Mouse (Mus musculus): Measurements from ENCODE around the gene Gm572. TPM values are rescaled to one million over a fixed set of nuclear protein-coding genes. Genes with fewer than 3 reads are reported as not detected.

Gene Gm572
- polyA plus RNA-seq, 1 experiment from 2014 or later: not detected

DNA sequence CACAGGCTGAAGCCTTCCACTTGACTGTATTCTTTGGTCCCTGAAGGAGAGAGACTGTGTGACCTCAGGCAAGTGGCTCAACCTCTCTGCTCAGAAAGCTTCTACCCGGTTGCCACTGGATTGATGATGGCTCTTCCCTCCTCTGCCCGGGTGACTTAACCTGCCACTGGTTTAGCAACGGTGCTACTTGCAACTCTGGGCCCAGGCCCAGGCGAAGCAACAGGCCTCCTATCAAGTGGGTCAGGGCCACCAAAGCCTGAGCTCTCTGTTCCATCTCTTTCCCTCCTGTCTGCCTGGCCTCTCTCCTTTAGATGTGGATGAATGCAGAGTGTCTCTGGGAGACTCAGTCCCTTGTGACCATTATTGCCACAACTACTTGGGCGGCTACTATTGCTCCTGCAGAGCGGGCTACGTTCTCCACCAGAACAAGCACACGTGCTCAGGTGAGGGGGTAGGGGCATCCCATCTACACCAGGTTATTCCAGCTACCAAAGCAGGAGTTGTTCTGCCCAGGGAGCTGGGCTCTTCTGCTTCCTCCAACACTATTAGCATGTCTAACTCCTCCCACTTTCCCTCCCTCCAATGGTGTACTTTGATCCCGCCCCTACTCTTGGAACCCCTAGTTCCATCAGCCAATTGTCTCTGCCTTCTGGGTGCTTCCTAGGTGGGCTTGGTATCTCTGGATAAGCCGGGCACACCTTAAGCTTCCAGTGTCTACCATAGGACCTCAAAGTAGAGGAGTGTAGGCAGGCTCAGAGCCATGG is 39.6 kb upstream of the Gm572 start:
- no peak overlapping the region for H3K9ac ChIP-seq (ENCODE audit: low read depth, low read length)
- H3K4me3 ChIP-seq (ENCODE audit: low read depth, low read length): no peak overlapping the region
- no peaks in the 10 kb centered on the region for H3K27me3 ChIP-seq (ENCODE audit: control insufficient read depth, insufficient read depth, low read depth, low read length)
- ATAC-seq: no peak
- H3K27ac ChIP-seq (ENCODE audit: low read length): no peak overlapping the region
- no peak overlapping the region for H3K4me2 ChIP-seq (ENCODE audit: low read length)
- H3K4me1 ChIP-seq (ENCODE audit: control insufficient read depth, insufficient read depth, low read length): no peaks in the 10 kb centered on the region
- no peaks in the 10 kb centered on the region for H3K9me3 ChIP-seq (replicated peaks; ENCODE audit: control insufficient read depth, low read length, poor library complexity, severe bottlenecking)
- 76% methylated on average over 10 of the region's 10 CpGs for WGBS
- no peaks in the 10 kb centered on the region for H3K36me3 ChIP-seq (ENCODE audit: control insufficient read depth, insufficient read depth, low read length)

DNA sequence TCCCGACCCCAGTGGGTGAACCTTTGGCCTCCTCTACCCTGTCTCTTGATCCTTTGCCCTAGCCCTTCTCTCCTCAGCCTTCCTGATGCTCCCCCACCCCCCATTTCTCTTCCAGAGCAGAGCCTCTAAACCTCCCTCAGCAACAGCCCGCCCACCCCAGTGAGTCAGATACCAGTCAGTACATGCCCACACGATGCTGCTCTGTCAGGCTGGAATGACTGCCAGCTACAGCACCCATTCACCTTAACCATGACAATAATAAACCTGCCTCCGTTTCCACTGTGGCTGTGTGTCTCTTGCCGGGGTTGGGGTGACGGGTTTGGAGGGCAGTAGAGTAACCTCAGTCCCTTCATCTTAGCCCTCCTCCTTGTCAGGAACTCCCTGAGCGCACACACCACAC is 39.0 kb upstream of the Gm572 start:
- no peak overlapping the region for H3K9ac ChIP-seq (ENCODE audit: low read depth, low read length)
- H3K9me3 ChIP-seq (replicated peaks; ENCODE audit: control insufficient read depth, low read length, poor library complexity, severe bottlenecking): no peaks in the 10 kb centered on the region
- H3K27ac ChIP-seq (ENCODE audit: low read length): no peak overlapping the region
- no peaks in the 10 kb centered on the region for H3K36me3 ChIP-seq (ENCODE audit: control insufficient read depth, insufficient read depth, low read length)
- 85% methylated on average over 7 of the region's 7 CpGs for WGBS
- no peaks in the 10 kb centered on the region for H3K27me3 ChIP-seq (ENCODE audit: control insufficient read depth, insufficient read depth, low read depth, low read length)
- H3K4me3 ChIP-seq (ENCODE audit: low read depth, low read length): no peak overlapping the region
- no peak for ATAC-seq
- no peaks in the 10 kb centered on the region for H3K4me1 ChIP-seq (ENCODE audit: control insufficient read depth, insufficient read depth, low read length)
- no peak overlapping the region for H3K4me2 ChIP-seq (ENCODE audit: low read length)

DNA sequence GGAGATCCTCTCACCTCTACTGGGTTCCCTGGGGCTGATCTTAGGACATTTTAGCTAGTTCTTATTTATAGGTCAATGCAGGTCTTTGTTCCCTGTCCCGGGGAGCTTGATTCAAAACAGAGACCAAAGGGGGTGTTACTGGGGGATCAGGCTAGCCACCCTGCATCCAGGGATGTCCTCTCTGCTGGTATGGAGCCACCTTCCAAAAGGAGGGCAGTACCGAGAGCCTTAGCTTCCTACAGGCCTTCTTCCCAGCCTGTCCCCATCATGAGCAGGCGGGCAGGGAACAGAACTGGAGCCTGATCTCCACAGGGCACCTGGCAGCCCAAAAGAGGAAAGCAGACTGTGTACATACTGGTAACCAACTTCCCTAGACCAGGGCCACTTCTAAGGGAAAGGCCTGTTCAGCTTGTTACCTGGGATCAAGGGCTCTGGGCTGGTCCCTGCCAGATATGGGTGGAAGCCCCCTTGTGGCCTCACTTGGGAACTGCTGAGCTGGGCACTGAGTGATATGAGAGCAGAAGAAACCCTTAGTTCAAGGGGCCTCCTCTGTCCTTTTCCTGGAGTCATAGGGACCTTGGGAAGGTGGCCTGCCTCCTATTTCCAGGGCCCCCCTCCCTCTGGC is 38.5 kb upstream of the Gm572 start:
- no peaks in the 10 kb centered on the region for H3K27me3 ChIP-seq (ENCODE audit: control insufficient read depth, insufficient read depth, low read depth, low read length)
- 85% methylated on average over 3 of the region's 3 CpGs for WGBS
- no peaks in the 10 kb centered on the region for H3K9me3 ChIP-seq (replicated peaks; ENCODE audit: control insufficient read depth, low read length, poor library complexity, severe bottlenecking)
- H3K36me3 ChIP-seq (ENCODE audit: control insufficient read depth, insufficient read depth, low read length): no peaks in the 10 kb centered on the region
- H3K4me3 ChIP-seq (ENCODE audit: low read depth, low read length): no peak overlapping the region
- no peak for ATAC-seq
- no peak overlapping the region for H3K9ac ChIP-seq (ENCODE audit: low read depth, low read length)
- no peaks in the 10 kb centered on the region for H3K4me1 ChIP-seq (ENCODE audit: control insufficient read depth, insufficient read depth, low read length)
- no peak overlapping the region for H3K27ac ChIP-seq (ENCODE audit: low read length)
- no peak overlapping the region for H3K4me2 ChIP-seq (ENCODE audit: low read length)

DNA sequence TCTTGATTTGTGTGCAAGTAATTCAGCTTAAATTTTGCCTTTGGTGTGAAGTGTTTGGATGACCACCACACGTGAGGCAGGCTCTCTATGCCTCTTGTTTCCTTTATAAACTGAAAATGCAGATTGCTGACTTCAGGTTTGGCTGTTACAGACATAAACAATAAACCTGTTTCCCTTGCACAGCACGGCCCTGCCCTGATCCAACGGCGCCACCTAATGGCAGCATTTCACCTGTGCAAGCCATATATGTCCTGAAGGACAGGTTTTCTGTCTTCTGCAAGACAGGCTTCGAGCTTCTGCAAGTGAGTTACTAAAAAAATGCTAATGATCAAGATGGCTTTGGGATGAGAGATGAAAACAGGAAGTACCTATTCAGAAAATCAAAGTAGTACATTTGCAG is 35.4 kb upstream of the Gm572 start:
- no peaks in the 10 kb centered on the region for H3K4me1 ChIP-seq (ENCODE audit: control insufficient read depth, insufficient read depth, low read length)
- no peak overlapping the region for H3K9ac ChIP-seq (ENCODE audit: low read depth, low read length)
- H3K4me2 ChIP-seq (ENCODE audit: low read length): no peak overlapping the region
- H3K27ac ChIP-seq (ENCODE audit: low read length): no peak overlapping the region
- H3K36me3 ChIP-seq (ENCODE audit: control insufficient read depth, insufficient read depth, low read length): no peaks in the 10 kb centered on the region
- no peak for ATAC-seq
- WGBS: 23% methylated on average over 5 of the region's 5 CpGs
- no peaks in the 10 kb centered on the region for H3K9me3 ChIP-seq (replicated peaks; ENCODE audit: control insufficient read depth, low read length, poor library complexity, severe bottlenecking)
- H3K27me3 ChIP-seq (ENCODE audit: control insufficient read depth, insufficient read depth, low read depth, low read length): no peaks in the 10 kb centered on the region
- H3K4me3 ChIP-seq (ENCODE audit: low read depth, low read length): no peak overlapping the region

DNA sequence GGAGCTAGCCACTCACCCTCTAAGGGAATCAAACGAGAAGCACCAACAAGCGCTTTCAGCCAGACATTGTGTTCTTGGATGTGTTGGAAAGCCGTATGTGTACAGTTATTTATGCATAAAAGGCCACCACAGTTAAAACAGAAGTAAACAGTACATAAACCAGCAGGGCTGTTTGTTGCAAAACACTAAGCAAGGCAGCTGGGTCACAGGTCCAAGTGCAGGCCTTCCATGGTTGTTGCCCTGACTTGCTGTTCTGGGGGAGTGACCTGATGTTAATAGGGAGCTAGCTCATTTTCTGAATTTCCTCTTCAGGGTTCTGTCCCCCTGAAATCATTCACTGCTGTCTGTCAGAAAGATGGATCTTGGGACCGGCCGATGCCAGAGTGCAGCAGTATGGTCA is 33.3 kb upstream of the Gm572 start:
- H3K27ac ChIP-seq (ENCODE audit: low read length): no peak overlapping the region
- H3K27me3 ChIP-seq (ENCODE audit: control insufficient read depth, insufficient read depth, low read depth, low read length): no peaks in the 10 kb centered on the region
- no peak overlapping the region for H3K4me2 ChIP-seq (ENCODE audit: low read length)
- peaks cover 9% of the 10 kb centered on the region; the same call in 1 of the 2 replicates for H3K36me3 ChIP-seq (ENCODE audit: control insufficient read depth, insufficient read depth, low read length)
- 90% methylated on average over 5 of the region's 5 CpGs for whole genome bisulfite sequencing
- H3K4me1 ChIP-seq (ENCODE audit: control insufficient read depth, insufficient read depth, low read length): no peaks in the 10 kb centered on the region; the same call in 1 of the 2 replicates
- no peak overlapping the region for H3K9ac ChIP-seq (ENCODE audit: low read depth, low read length)
- H3K4me3 ChIP-seq (ENCODE audit: low read depth, low read length): no peak overlapping the region
- no peaks in the 10 kb centered on the region for H3K9me3 ChIP-seq (replicated peaks; ENCODE audit: control insufficient read depth, low read length, poor library complexity, severe bottlenecking)
- no peak for ATAC-seq

DNA sequence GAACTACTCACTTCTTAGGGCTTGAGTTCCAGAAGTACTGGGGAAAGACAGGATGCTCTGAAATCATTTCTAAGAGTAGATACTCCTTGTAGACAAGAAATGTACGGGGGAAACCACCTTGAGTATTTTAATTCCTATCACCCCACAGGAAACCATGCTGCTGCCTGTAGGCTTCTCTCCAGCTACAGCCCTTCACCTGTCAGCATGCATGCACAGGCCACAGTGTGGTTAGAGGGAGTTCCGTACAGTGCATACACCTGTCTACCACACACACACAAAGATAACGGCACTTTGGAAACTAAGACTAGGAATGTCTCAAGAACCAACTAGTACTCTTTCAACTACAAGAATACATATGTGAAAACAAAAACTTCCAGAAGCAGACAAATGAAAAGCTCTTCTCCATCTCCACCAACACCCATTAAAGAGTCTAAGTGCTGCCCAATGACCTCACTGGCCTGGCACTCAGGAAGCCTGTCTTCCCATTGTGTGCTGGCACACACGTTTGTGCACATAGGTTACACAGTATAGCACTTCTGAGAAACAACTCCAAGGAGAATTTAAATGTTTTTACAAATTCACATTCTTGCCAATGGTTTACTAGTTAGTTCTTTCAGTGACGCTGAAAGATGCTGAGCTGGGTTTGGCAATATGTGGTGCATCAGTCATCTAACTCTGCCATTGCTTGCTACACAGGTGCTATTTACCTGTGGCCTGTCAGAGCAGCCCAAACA is 32.3 kb upstream of the Gm572 start:
- Histone ChIP-seq H3K9ac (ENCODE audit: low read depth, low read length) (no peak overlapping the region), H3K36me3 (ENCODE audit: control insufficient read depth, insufficient read depth, low read length) (peaks cover 12% of the 10 kb centered on the region; the same call in 1 of the 2 replicates), H3K9me3 (replicated peaks; ENCODE audit: control insufficient read depth, low read length, poor library complexity, severe bottlenecking) (no peaks in the 10 kb centered on the region), H3K27me3 (ENCODE audit: control insufficient read depth, insufficient read depth, low read depth, low read length) (no peaks in the 10 kb centered on the region), H3K27ac (ENCODE audit: low read length) (no peak overlapping the region), H3K4me2 (ENCODE audit: low read length) (no peak overlapping the region), H3K4me1 (ENCODE audit: control insufficient read depth, insufficient read depth, low read length) (no peaks in the 10 kb centered on the region; the same call in 1 of the 2 replicates), H3K4me3 (ENCODE audit: low read depth, low read length) (no peak overlapping the region)
- WGBS: 69% methylated on average over 5 of the region's 5 CpGs
- no peak for ATAC-seq

DNA sequence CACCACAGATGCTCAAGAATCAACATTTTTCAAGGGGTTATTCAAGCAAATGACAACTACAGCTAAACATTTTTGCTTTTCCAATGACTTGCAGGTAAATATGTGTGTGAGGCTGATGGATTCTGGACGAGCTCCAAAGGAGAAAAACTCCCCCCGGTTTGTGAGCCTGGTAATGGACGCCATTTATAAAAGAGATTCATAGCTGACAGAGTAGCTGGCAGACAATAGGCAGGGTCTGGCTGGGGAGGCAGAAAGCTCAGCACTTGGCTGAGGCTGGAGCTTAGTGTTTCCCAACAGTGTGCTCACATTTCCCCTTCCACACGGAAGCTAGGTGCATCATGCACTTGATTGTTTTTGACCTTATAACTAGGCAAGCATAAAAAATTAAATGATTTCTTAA is 30.6 kb upstream of the Gm572 start:
- WGBS: 60% methylated on average over 4 of the region's 4 CpGs
- no peak for ATAC-seq
- H3K27ac ChIP-seq (ENCODE audit: low read length): no peak overlapping the region

DNA sequence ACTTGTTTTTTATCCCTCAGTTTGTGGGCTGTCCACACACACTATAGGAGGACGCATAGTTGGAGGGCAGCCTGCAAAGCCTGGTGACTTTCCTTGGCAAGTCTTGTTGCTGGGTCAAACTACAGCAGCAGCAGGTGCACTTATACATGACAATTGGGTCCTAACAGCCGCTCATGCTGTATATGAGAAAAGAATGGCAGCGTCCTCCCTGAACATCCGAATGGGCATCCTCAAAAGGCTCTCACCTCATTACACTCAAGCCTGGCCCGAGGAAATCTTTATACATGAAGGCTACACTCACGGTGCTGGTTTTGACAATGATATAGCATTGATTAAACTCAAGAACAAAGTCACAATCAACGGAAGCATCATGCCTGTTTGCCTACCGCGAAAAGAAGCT is 29.4 kb upstream of the Gm572 start:
- Histone ChIP-seq H3K9me3 (replicated peaks; ENCODE audit: control insufficient read depth, low read length, poor library complexity, severe bottlenecking) (no peaks in the 10 kb centered on the region), H3K27me3 (ENCODE audit: control insufficient read depth, insufficient read depth, low read depth, low read length) (no peaks in the 10 kb centered on the region), H3K4me2 (ENCODE audit: low read length) (no peak overlapping the region), H3K36me3 (ENCODE audit: control insufficient read depth, insufficient read depth, low read length) (peaks cover 20% of the 10 kb centered on the region; the same call in 1 of the 2 replicates), H3K4me3 (ENCODE audit: low read depth, low read length) (no peak overlapping the region), H3K4me1 (ENCODE audit: control insufficient read depth, insufficient read depth, low read length) (no peaks in the 10 kb centered on the region; the same call in 1 of the 2 replicates), H3K27ac (ENCODE audit: low read length) (no peak overlapping the region; the same call in 1 of the 2 replicates), H3K9ac (ENCODE audit: low read depth, low read length) (no peak overlapping the region)
- no peak for ATAC-seq
- WGBS: 67% methylated on average over 9 of the region's 9 CpGs

More for the DNA sequence above, 30.6 kb upstream of the Gm572 start:
- Histone ChIP-seq H3K4me1 (ENCODE audit: control insufficient read depth, insufficient read depth, low read length) (no peaks in the 10 kb centered on the region; the same call in 1 of the 2 replicates), H3K4me3 (ENCODE audit: low read depth, low read length) (no peak overlapping the region), H3K27me3 (ENCODE audit: control insufficient read depth, insufficient read depth, low read depth, low read length) (no peaks in the 10 kb centered on the region), H3K36me3 (ENCODE audit: control insufficient read depth, insufficient read depth, low read length) (peaks cover 14% of the 10 kb centered on the region; the same call in 1 of the 2 replicates), H3K4me2 (ENCODE audit: low read length) (no peak overlapping the region), H3K9ac (ENCODE audit: low read depth, low read length) (no peak overlapping the region), H3K9me3 (replicated peaks; ENCODE audit: control insufficient read depth, low read length, poor library complexity, severe bottlenecking) (no peaks in the 10 kb centered on the region)

DNA sequence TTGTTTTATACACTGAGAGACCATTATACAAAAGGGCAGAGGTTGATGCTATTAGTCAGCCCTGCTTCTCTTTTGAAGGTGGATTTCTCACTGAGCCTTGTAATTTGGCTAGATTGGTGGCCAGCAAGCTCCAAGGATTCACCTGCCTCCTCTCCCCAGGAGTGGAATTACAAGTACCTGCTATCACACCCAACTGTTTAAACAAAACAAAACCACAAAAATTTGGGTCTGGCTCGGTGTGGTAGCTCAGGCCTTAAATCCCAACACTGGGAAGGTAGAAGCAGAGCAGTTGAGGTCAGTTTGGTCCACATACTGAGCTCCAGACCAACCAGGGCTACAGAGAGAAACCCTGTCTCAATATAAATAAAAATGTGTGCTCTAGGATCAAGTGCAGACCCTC is 23.3 kb upstream of the Gm572 start:
- ATAC-seq: no peak
- no peak overlapping the region for H3K9ac ChIP-seq (ENCODE audit: low read depth, low read length)
- H3K9me3 ChIP-seq (replicated peaks; ENCODE audit: control insufficient read depth, low read length, poor library complexity, severe bottlenecking): no peaks in the 10 kb centered on the region
- H3K36me3 ChIP-seq (ENCODE audit: control insufficient read depth, insufficient read depth, low read length): peaks cover 47% of the 10 kb centered on the region
- H3K4me3 ChIP-seq (ENCODE audit: low read depth, low read length): no peak overlapping the region
- H3K4me1 ChIP-seq (ENCODE audit: control insufficient read depth, insufficient read depth, low read length): peaks cover 9% of the 10 kb centered on the region
- H3K4me2 ChIP-seq (ENCODE audit: low read length): no peak overlapping the region
- WGBS: 91% methylated on average over 1 of the region's 1 CpGs
- no peaks in the 10 kb centered on the region for H3K27me3 ChIP-seq (ENCODE audit: control insufficient read depth, insufficient read depth, low read depth, low read length)
- H3K27ac ChIP-seq (ENCODE audit: low read length): no peak overlapping the region

Data from midbrain, embryonic 16.5 days (tissue).